Mouse (Mus musculus) embryonic facial prominence, embryonic 15.5 days (tissue): ENCODE measurements around the gene Aspn. TPM values are rescaled to one million over a fixed set of nuclear protein-coding genes. Genes with fewer than 3 reads are reported as not detected.

ENCODE experiments used
- ATAC-seq: fragments of 200-750 bp; cut with Nextera tagmentation; 2 replicates; pipeline ENCODE4 v1.8.0; 2017; ENCODE audit warnings: low read depth, moderate TSS enrichment; ENCODE audit not compliant: insufficient number of reproducible peaks, low FRiP score, low TSS enrichment
- H3K27ac ChIP-seq: fragments of 300-500 bp; sonication (generic); replicated peaks from 2 replicates; pipeline ENCODE4 v1.5.1; 2015; ENCODE audit warnings: mild to moderate bottlenecking, inconsistent platforms
- H3K27me3 ChIP-seq: fragments of 300-500 bp; sonication (generic); 2 replicates; pipeline ENCODE4 v1.6.1; 2015; ENCODE audit warnings: inconsistent platforms
- H3K36me3 ChIP-seq: fragments of 300-500 bp; sonication (generic); 2 replicates; pipeline ENCODE4 v1.6.1; 2015; ENCODE audit warnings: mild to moderate bottlenecking, inconsistent platforms
- H3K4me1 ChIP-seq: fragments of 300-500 bp; sonication (generic); 2 replicates; pipeline ENCODE4 v1.6.1; 2015; ENCODE audit warnings: inconsistent platforms
- H3K4me2 ChIP-seq: fragments of 300-500 bp; sonication (generic); replicated peaks from 2 replicates; pipeline ENCODE4 v1.6.1; 2015; ENCODE audit warnings: mild to moderate bottlenecking, inconsistent platforms
- H3K4me3 ChIP-seq: fragments of 300-500 bp; sonication (generic); replicated peaks from 2 replicates; pipeline ENCODE4 v1.5.1; 2015; ENCODE audit warnings: mild to moderate bottlenecking, inconsistent platforms
- H3K9ac ChIP-seq: fragments of 300-500 bp; sonication (generic); 2 replicates; pipeline ENCODE4 v1.6.1; 2015; ENCODE audit warnings: inconsistent platforms
- H3K9me3 ChIP-seq: fragments of 300-500 bp; sonication (generic); replicated peaks from 2 replicates; pipeline ENCODE4 v1.6.1; 2016; ENCODE audit warnings: inconsistent platforms
- WGBS: fragments of 180-500 bp; shearing (Covaris S2); methylation state at CpG from one replicate; pipeline ENCODE4 v1.1.7; 2015; 5-methylcytosine and 5-hydroxymethylcytosine counted together
- polyA plus RNA-seq: library from polyadenylated mRNA; unstranded; fragments of >200 nt; fragmentation: Nextera tagmentation; extraction: Ambion mirVana; gene quantifications from 2 replicates; pipeline ENCODE4 v1.2.1, GENCODE M21; 2015

The Aspn gene
- polyA plus RNA-seq = 157 and 167 TPM in 2 replicates

DNA sequence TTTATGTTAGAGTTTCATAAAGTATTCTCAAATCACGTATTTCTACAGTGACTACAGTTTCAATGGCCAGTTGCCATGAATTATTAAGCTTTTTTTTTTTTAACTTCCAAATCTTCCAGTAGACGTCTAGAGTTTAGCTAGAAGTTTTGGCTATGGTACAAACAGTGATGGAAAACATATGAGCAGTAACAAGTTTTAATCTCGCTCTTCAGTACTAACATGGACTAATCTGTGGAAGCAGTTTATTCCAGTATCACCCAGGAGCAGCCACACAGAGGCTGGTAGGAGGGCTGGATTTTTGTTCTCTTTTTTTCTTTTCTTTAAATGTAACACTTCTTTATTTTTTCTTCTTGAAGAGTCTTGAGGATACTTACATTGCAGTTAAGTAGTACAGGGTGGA lies at the start of gene Aspn:
Gene Aspn (plus strand): TSS at position 165 of the 400 bp plus-strand sequence.
- Histone ChIP-seq H3K9ac (no peak within 1 kb of the TSS), H3K27me3 (no peaks in the 10 kb centered on the region), H3K4me1 (peaks cover 10% of the 10 kb centered on the region), H3K27ac (peak within 1 kb of the TSS; percentile 83), H3K4me2 (0 out of 2 replicates have a peak within 1 kb of the TSS, but pooled peaks have one; percentile 12), H3K36me3 (no peaks in the 10 kb centered on the region), H3K4me3 (peak within 1 kb of the TSS; percentile 22), H3K9me3 (no peaks in the 10 kb centered on the region)
- 0 out of 2 replicates have a peak, but pooled peaks have one; percentile 61 for ATAC-seq
- 26% methylated on average over 3 of the region's 3 CpGs for WGBS

GRCm38 (mm10) chr13:49504510-49504909 lies 39.7 kb upstream of the Aspn start, which contains the start of gene Ecm2:
TSS of gene Ecm2 (plus strand) at chr13:49504810.
- H3K9me3 ChIP-seq = no peaks in the 10 kb centered on the region
- no peak within 1 kb of the TSS for H3K4me2 ChIP-seq
- H3K27me3 ChIP-seq = no peaks in the 10 kb centered on the region
- no peak within 1 kb of the TSS for H3K27ac ChIP-seq
- no peak within 1 kb of the TSS for H3K4me3 ChIP-seq
- WGBS = 55% methylated on average over 4 of the region's 4 CpGs
- H3K9ac ChIP-seq = no peak within 1 kb of the TSS
- no peaks in the 10 kb centered on the region for H3K36me3 ChIP-seq
- ATAC-seq = no peak
- H3K4me1 ChIP-seq = no peaks in the 10 kb centered on the region

GRCm38 (mm10) chr13:49505776-49506175 lies 38.5 kb upstream of the Aspn start:
- H3K9ac ChIP-seq = no peak overlapping the region
- no peak overlapping the region for H3K27ac ChIP-seq
- 74% methylated on average over 4 of the region's 4 CpGs for WGBS
- no peaks in the 10 kb centered on the region for H3K4me1 ChIP-seq
- H3K4me3 ChIP-seq = no peak overlapping the region
- H3K4me2 ChIP-seq = no peak overlapping the region
- no peaks in the 10 kb centered on the region for H3K36me3 ChIP-seq
- ATAC-seq = no peak
- H3K27me3 ChIP-seq = no peaks in the 10 kb centered on the region
- no peaks in the 10 kb centered on the region for H3K9me3 ChIP-seq

DNA sequence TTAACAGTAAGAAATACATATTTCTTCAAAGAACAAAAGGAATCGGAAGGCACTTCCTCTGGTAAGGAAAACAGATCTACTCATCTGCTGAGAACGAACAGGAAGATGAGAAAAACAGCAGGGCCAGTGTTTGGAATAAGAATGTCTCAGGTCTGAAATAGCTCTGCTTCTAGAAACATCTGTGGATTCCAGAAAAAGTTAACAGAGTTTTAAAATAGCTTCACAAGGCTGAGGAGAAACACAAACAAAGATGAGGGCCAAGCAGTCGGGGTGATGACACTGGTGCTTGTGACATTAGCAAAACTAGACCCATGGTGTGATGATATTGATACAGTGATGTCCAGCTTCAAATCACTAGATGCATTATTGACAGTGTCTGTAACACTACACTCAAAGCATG lies 37.1 kb upstream of the Aspn start:
- Histone ChIP-seq H3K4me3 (no peak overlapping the region), H3K27me3 (no peaks in the 10 kb centered on the region), H3K36me3 (no peaks in the 10 kb centered on the region), H3K9me3 (no peaks in the 10 kb centered on the region), H3K27ac (no peak overlapping the region), H3K4me2 (no peak overlapping the region), H3K4me1 (no peaks in the 10 kb centered on the region), H3K9ac (no peak overlapping the region)
- ATAC-seq = no peak
- 59% methylated on average over 3 of the region's 3 CpGs for WGBS

DNA sequence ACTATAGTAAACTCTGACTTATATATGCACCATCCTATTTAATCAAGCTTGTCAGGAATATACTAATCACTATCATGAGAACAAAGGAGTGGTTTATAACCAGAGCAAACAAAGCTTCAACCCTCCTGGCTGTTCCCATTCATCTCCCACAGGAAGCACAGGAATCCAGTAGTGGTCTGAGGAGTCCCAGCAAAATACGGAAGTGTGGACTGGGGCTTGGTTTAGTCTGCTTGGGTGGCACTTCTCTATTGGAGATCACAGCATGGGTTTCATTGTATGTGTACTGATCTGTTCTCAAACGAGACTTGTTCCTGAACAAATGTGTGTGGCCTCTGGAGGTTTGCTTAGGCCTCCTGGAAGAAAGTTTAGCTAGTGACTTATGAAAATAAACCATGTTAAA lies 25.5 kb upstream of the Aspn start:
- Histone ChIP-seq H3K9me3 (no peaks in the 10 kb centered on the region), H3K4me3 (no peak overlapping the region), H3K27me3 (no peaks in the 10 kb centered on the region), H3K4me2 (no peak overlapping the region), H3K36me3 (no peaks in the 10 kb centered on the region), H3K9ac (no peak overlapping the region), H3K27ac (no peak overlapping the region), H3K4me1 (0 out of 2 replicates have a peak, but pooled peaks cover 5% of the 10 kb centered on the region)
- no peak for ATAC-seq
- 54% methylated on average over 2 of the region's 2 CpGs for WGBS

DNA sequence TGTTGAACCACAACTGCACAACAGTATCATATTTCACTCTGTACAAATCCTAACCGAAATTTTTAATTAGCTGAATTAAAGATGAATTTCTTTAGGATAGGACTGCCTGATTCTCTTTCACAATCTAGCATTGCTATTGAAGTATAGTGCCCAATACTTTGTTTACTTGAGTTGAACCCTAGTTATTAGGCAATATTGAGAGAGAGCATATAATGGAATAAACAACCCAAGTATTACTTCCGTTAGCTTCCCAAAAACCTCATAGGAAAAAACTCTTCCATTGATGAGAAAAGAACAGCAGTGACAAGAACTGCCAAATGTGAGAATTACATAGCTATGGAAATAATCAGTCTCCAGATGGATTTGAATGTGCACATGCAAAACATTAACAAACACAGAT lies 18.0 kb upstream of the Aspn start:
- WGBS = 44% methylated on average over 2 of the region's 2 CpGs
- Histone ChIP-seq H3K9ac (no peak overlapping the region), H3K36me3 (no peaks in the 10 kb centered on the region), H3K27me3 (no peaks in the 10 kb centered on the region), H3K9me3 (no peaks in the 10 kb centered on the region), H3K4me3 (no peak overlapping the region), H3K4me1 (no peaks in the 10 kb centered on the region), H3K27ac (no peak overlapping the region; the same call in 1 of the 2 replicates), H3K4me2 (no peak overlapping the region)
- no peak for ATAC-seq

- no peak for ATAC-seq
- Histone ChIP-seq H3K9ac (no peak overlapping the region), H3K27me3 (no peaks in the 10 kb centered on the region), H3K27ac (no peak overlapping the region), H3K4me2 (no peak overlapping the region), H3K4me3 (no peak overlapping the region), H3K4me1 (no peaks in the 10 kb centered on the region), H3K36me3 (no peaks in the 10 kb centered on the region), H3K9me3 (no peaks in the 10 kb centered on the region)
- WGBS = 94% methylated on average over 4 of the region's 4 CpGs
Observed at GRCm38 (mm10) chr13:49530636-49531035, 13.6 kb upstream of the Aspn start.

- WGBS = 98% methylated on average over 1 of the region's 1 CpGs
- no peaks in the 10 kb centered on the region for H3K36me3 ChIP-seq
- H3K4me1 ChIP-seq = no peaks in the 10 kb centered on the region
- no peaks in the 10 kb centered on the region for H3K9me3 ChIP-seq
- ATAC-seq = no peak
- H3K27ac ChIP-seq = no peak overlapping the region
- H3K27me3 ChIP-seq = no peaks in the 10 kb centered on the region
- H3K4me2 ChIP-seq = no peak overlapping the region
- no peak overlapping the region for H3K4me3 ChIP-seq
- no peak overlapping the region for H3K9ac ChIP-seq
Observed at GRCm38 (mm10) chr13:49536946-49537345, 7.3 kb upstream of the Aspn start.

- H3K27ac ChIP-seq = 0 out of 2 replicates have a peak overlapping the region, but pooled peaks have one; percentile 3
- no peak overlapping the region for H3K9ac ChIP-seq
- H3K9me3 ChIP-seq = no peaks in the 10 kb centered on the region
- H3K4me3 ChIP-seq = no peak overlapping the region
- WGBS = 45% methylated on average over 1 of the region's 1 CpGs
- ATAC-seq = no peak
- no peak overlapping the region for H3K4me2 ChIP-seq
- H3K36me3 ChIP-seq = no peaks in the 10 kb centered on the region
- 0 out of 2 replicates have a peak, but pooled peaks cover 1% of the 10 kb centered on the region for H3K4me1 ChIP-seq
- H3K27me3 ChIP-seq = no peaks in the 10 kb centered on the region
Observed at GRCm38 (mm10) chr13:49538693-49539092, 5.5 kb upstream of the Aspn start.

GRCm38 (mm10) chr13:49545646-49546045 lies 1.4 kb downstream of the Aspn start:
- H3K4me3 ChIP-seq = peak overlapping the region; percentile 22
- ATAC-seq = peak; percentile 84
- peak overlapping the region; percentile 83 for H3K27ac ChIP-seq

GRCm38 (mm10) chr13:49546517-49546916 lies 2.3 kb downstream of the Aspn start:
- Histone ChIP-seq H3K27me3 (no peaks in the 10 kb centered on the region), H3K4me3 (peak overlapping the region; percentile 22; the same call in 1 of the 2 replicates), H3K27ac (peak overlapping the region; percentile 83), H3K36me3 (no peaks in the 10 kb centered on the region), H3K4me1 (peaks cover 10% of the 10 kb centered on the region), H3K4me2 (0 out of 2 replicates have a peak overlapping the region, but pooled peaks have one; percentile 7), H3K9ac (no peak overlapping the region), H3K9me3 (no peaks in the 10 kb centered on the region)
- whole genome bisulfite sequencing = 64% methylated on average over 1 of the region's 1 CpGs
- ATAC-seq = no peak

More at GRCm38 (mm10) chr13:49545646-49546045, 1.4 kb downstream of the Aspn start:
- Histone ChIP-seq H3K4me2 (0 out of 2 replicates have a peak overlapping the region, but pooled peaks have one; percentile 12), H3K9ac (no peak overlapping the region), H3K4me1 (peaks cover 10% of the 10 kb centered on the region), H3K9me3 (no peaks in the 10 kb centered on the region), H3K36me3 (no peaks in the 10 kb centered on the region), H3K27me3 (no peaks in the 10 kb centered on the region)
- WGBS = 21% methylated on average over 3 of the region's 3 CpGs

GRCm38 (mm10) chr13:49547563-49548150 lies 3.4 kb downstream of the Aspn start:
- 63% methylated on average over 1 of the region's 1 CpGs for WGBS

More at GRCm38 (mm10) chr13:49547563-49548150, 3.4 kb downstream of the Aspn start:
- Histone ChIP-seq H3K4me1 (peaks cover 10% of the 10 kb centered on the region), H3K4me2 (peak overlapping the region; percentile 2; the same call in 1 of the 2 replicates), H3K27ac (peak overlapping the region; percentile 83), H3K9me3 (no peaks in the 10 kb centered on the region), H3K9ac (no peak overlapping the region), H3K27me3 (no peaks in the 10 kb centered on the region), H3K4me3 (no peak overlapping the region), H3K36me3 (no peaks in the 10 kb centered on the region)
- ATAC-seq = peak; percentile 64; the same call in 1 of the 2 replicates
